Mouse (Mus musculus): Measurements from ENCODE around the gene Iqce.

DNA sequence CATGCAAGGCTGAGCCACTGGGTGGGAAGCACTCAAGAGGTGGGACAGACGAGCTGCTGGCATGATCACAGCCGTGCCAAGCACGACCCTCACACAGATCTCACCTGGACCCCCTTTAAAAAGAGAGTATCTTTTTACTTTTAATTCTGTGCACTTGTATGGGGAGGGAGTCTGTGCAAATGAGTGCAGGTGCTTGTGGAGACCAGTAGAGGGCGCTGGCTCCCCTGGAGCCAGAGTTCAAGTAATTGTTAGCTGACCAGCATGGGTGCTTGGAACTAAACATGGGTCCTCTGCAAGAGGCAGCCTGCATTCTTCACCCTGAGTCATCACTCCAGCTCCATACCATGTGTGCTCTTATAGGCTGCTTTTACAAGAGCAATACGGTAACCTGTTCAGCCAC lies 74.6 kb downstream of the Iqce start:
- TF ChIP-seq POLR2A (IDR thresholded peaks at IDR 0.05; ENCODE audit: low read depth, low read length), result no peak
- TF ChIP-seq CTCF (IDR thresholded peaks at IDR 0.05; ENCODE audit: extremely low read depth, insufficient read depth, insufficient read length, insufficient replicate concordance), result no peak
